Mouse (Mus musculus) CH12F3 (cell line): ENCODE results near the gene Stard9.

Source experiments
- in situ Hi-C: fragments of 300-500 bp; cut with MboI; formaldehyde crosslinking; loops from 2 replicates; pipeline ENCODE4 v1.14.3; 2020; ENCODE audit warnings: low sequenced_read_pairs

Gene Stard9

DNA sequence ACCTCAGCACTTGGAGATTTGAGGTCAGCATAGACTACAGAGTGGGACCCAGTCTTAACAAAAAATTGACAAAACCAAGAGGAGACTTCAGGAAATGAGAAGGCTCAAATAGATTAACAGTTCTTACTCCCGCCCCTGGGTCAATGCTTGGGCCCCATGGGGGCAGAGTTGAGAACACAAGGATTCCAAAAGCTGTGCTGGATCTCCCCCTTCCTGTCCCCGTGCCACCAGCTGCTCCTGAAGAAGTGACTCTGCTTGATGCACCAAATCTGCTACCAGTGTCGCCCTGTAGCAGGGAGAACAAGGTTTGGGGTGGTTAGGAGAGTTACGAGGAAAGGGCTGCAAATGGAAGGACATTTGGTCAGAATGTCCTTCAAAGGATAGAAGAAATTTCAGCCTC, 94.7 kb downstream of the Stard9 start:
- in situ Hi-C loops, result no loop called here

DNA sequence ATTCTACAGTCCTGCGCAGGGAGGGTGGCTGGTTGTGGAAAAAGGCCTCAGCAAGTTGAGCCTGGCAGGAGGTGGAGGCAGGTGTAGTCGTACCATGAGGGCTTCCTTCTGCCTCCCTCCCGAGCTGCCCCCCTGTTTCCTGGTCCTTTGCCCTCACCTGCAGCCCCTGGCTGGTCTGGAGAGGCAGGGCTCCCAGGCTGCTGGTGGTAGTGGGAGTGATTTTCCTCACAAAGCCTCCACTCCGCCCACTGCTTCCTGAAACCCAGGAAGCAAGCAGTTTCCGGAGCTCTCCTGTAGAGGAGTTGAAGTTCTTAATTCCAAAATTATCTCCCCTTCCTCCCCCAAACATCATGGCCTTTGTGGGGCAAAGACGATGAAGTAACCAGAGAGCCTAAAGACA, 95.3 kb downstream of the Stard9 start:
- in situ Hi-C loops, result no loop called here

GRCm38 (mm10) chr2:120729775-120730585, 101.1 kb downstream of the Stard9 start:
- in situ Hi-C loops, result no loop called here

DNA sequence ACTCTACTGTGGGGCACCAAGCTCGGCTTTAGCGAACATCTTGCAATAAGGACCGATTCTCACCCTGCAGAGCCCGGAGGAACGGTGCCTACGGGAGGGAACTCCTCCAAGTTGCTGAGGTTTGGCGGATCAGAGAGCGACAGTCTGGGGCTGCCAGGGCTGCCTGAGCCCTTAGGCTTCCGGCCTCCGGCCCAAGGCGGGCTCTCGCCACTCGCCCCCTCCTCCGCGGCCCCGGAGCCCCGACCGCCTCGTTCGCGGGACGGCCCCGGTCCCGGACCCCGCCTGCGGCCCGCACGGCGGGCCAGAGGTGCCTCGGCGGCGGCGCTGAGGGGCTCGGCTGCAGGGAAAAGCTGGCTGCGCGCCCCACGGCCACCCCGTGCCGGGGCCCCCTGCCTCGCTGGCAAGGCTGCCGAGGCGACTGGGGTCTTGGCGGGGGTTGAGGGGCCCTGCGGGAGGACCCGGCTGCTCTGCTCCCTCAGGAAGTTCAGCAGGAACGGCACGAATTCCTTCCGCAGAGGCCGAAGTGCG, 101.8 kb downstream of the Stard9 start:
- in situ Hi-C loops, result no loop called here

GRCm38 (mm10) chr2:120731167-120731862, 102.4 kb downstream of the Stard9 start:
- in situ Hi-C loops, result no loop called here

DNA sequence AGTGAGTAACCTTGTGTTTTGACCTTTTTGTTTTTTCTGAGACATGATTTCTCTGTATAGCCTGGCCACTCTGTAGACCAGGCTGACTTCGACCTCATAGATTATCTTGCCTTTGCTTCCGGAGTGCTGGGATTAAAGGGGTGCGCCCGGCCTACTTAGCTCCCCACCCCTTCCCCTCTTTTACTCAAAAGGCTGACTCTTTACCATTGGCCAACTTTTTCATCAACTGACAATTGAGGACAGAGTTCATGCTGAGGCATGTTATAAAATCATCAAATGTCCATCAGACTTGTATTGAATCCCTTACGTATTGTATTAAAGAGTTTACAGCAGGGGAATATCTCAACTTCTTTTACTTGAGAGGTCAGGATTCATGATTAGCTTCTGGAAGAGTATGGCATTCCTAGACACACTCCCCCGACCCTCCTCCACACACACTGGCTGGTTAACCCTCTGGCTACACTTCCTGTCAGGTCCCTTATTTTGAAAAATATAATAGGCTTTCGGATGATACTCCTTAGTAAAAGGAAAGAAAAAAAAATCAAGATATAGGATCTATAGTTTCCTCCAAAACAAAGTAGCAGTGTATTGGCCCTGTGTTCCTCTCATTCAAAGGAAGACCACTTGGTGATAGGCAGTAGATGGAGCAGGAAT, 103.1 kb downstream of the Stard9 start:
- in situ Hi-C loops, result no loop called here

- in situ Hi-C loops, result no loop called here
Observed at GRCm38 (mm10) chr2:120745496-120745895, 116.6 kb downstream of the Stard9 start.

DNA sequence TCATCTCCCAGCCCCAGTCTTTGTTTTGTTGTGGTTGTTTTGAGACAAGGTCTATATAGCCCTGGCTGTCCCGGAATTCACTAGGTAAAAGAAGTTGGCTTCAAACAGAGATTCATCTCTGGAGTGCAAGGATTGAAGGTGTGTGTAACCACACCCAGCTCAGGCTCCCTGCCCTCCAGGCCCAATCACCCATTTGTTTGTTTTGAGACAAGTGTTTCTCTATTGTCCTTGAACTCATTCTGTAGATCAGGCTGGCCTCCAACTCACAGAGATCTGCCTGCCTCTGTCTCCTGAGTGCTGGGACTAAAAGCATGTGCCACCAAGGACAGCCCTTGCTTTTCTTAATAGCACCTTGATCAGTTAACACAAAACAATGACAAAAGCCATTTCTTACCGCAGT, 119.1 kb downstream of the Stard9 start:
- in situ Hi-C loops, result no loop called here

GRCm38 (mm10) chr2:120761922-120762321, 133.0 kb downstream of the Stard9 start:
- in situ Hi-C loops, result no loop called here

DNA sequence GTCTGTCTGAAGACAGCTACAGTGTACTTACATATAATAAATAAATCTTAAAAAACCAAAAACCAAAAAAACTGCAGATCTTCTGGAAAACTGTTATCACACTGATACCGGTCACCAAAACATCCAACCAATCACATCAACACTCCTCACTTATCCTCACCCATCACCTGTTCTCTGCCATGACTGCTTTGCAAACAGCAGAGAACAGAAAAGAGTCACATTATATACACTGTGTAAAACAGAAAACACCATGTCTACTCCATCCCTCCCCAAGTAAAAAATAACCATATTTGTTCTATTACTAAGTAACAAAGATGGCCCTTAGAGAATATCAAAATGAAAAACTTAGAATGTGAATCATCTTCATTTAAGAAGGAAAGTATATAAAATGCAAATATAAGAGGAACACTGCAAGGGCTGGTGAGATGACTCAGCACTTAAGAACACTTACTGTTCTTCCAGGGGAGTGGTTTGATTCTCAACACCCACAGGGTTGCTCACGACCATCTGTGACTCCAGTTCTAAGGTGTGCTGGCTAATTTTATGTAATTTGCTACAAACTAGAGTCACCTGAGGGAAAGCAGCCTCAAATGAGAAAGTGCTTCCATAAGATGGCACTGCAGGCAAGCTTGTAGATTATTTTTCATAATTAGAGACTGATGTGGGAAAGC, 141.5 kb downstream of the Stard9 start:
- in situ Hi-C loops, result no loop called here
